Mouse (Mus musculus): ENCODE measurements around the gene Tsc22d3. TPM values are rescaled to one million over a fixed set of nuclear protein-coding genes. Genes with fewer than 3 reads are reported as not detected.

Tsc22d3 gene
- polyA plus RNA-seq, 1 experiment = 14.5 TPM

GRCm38 (mm10) chrX:140575636-140576035 lies 24.8 kb downstream of the Tsc22d3 start:
- Histone ChIP-seq H3K79me3 (ENCODE audit: low read depth) (no peaks in the 10 kb centered on the region), H3K4me3 (ENCODE audit: insufficient read depth, poor library complexity, severe bottlenecking) (no peak overlapping the region), H3ac (ENCODE audit: control insufficient read depth, insufficient read length, low read depth) (no peak overlapping the region), H3K36me3 (ENCODE audit: control insufficient read depth, insufficient read depth) (no peaks in the 10 kb centered on the region), H3K27me3 (ENCODE audit: control insufficient read depth, insufficient read depth, insufficient read length) (no peaks in the 10 kb centered on the region), H3K79me2 (ENCODE audit: control insufficient read depth, insufficient read depth) (no peaks in the 10 kb centered on the region)
- TF ChIP-seq FOSL1 (IDR thresholded peaks at IDR 0.05; ENCODE audit: insufficient read depth, low read length, poor library complexity, severe bottlenecking) = no peak

GRCm38 (mm10) chrX:140575200-140575599 lies 25.3 kb downstream of the Tsc22d3 start:
- Histone ChIP-seq H3K36me3 (ENCODE audit: control insufficient read depth, insufficient read depth) (no peaks in the 10 kb centered on the region), H3K4me3 (ENCODE audit: insufficient read depth, poor library complexity, severe bottlenecking) (no peak overlapping the region), H3K27me3 (ENCODE audit: control insufficient read depth, insufficient read depth, insufficient read length) (no peaks in the 10 kb centered on the region), H3K79me2 (ENCODE audit: control insufficient read depth, insufficient read depth) (no peaks in the 10 kb centered on the region), H3K79me3 (ENCODE audit: low read depth) (no peaks in the 10 kb centered on the region), H3ac (ENCODE audit: control insufficient read depth, insufficient read length, low read depth) (no peak overlapping the region)
- TF ChIP-seq USF1 (IDR thresholded peaks at IDR 0.05; ENCODE audit: low read depth) = no peak
- TF ChIP-seq CTCF (IDR thresholded peaks at IDR 0.05; ENCODE audit: control insufficient read depth, insufficient read depth, insufficient read length) = no peak
- no peak for TF ChIP-seq MYOD1 (IDR thresholded peaks at IDR 0.05; ENCODE audit: control insufficient read depth, insufficient read length, low read depth)

- Histone ChIP-seq H3K36me3 (ENCODE audit: control insufficient read depth, insufficient read depth) (no peaks in the 10 kb centered on the region), H3K79me3 (ENCODE audit: low read depth) (no peaks in the 10 kb centered on the region), H3K79me2 (ENCODE audit: control insufficient read depth, insufficient read depth) (no peaks in the 10 kb centered on the region), H3ac (ENCODE audit: control insufficient read depth, insufficient read length, low read depth) (no peak overlapping the region), H3K27me3 (ENCODE audit: control insufficient read depth, insufficient read depth, insufficient read length) (no peaks in the 10 kb centered on the region), H3K4me3 (ENCODE audit: insufficient read depth, poor library complexity, severe bottlenecking) (no peak overlapping the region)
- TF ChIP-seq MYOD1 (IDR thresholded peaks at IDR 0.05; ENCODE audit: control insufficient read depth, insufficient read length, low read depth) (no peak), FOSL1 (IDR thresholded peaks at IDR 0.05; ENCODE audit: insufficient read depth, low read length, poor library complexity, severe bottlenecking) (no peak), MYOG (IDR thresholded peaks at IDR 0.05; ENCODE audit: control insufficient read depth, extremely low read depth, insufficient read length) (no peak), CTCF (IDR thresholded peaks at IDR 0.05; ENCODE audit: control insufficient read depth, insufficient read depth, insufficient read length) (no peak), CEBPB (IDR thresholded peaks at IDR 0.05; ENCODE audit: low read depth) (no peak)
Measured at GRCm38 (mm10) chrX:140572702-140573338, 27.6 kb downstream of the Tsc22d3 start.

GRCm38 (mm10) chrX:140569595-140569994 lies 30.9 kb downstream of the Tsc22d3 start:
- Histone ChIP-seq H3K36me3 (ENCODE audit: control insufficient read depth, insufficient read depth) (no peaks in the 10 kb centered on the region), H3K27me3 (ENCODE audit: control insufficient read depth, insufficient read depth, insufficient read length) (no peaks in the 10 kb centered on the region), H3K79me2 (ENCODE audit: control insufficient read depth, insufficient read depth) (no peaks in the 10 kb centered on the region), H3ac (ENCODE audit: control insufficient read depth, insufficient read length, low read depth) (no peak overlapping the region), H3K4me3 (ENCODE audit: insufficient read depth, poor library complexity, severe bottlenecking) (no peak overlapping the region), H3K79me3 (ENCODE audit: low read depth) (no peaks in the 10 kb centered on the region)
- no peak for TF ChIP-seq MYOD1 (IDR thresholded peaks at IDR 0.05; ENCODE audit: control insufficient read depth, insufficient read length, low read depth)
- TF ChIP-seq MAX (IDR thresholded peaks at IDR 0.05) = no peak
- TF ChIP-seq USF1 (IDR thresholded peaks at IDR 0.05; ENCODE audit: low read depth) = no peak
- TF ChIP-seq MYOG (IDR thresholded peaks at IDR 0.05; ENCODE audit: control insufficient read depth, extremely low read depth, insufficient read length) = no peak
- TF ChIP-seq CEBPB (IDR thresholded peaks at IDR 0.05; ENCODE audit: low read depth) = no peak
- TF ChIP-seq FOSL1 (IDR thresholded peaks at IDR 0.05; ENCODE audit: insufficient read depth, low read length, poor library complexity, severe bottlenecking) = no peak
- TF ChIP-seq CTCF (IDR thresholded peaks at IDR 0.05; ENCODE audit: control insufficient read depth, insufficient read depth, insufficient read length) = no peak

GRCm38 (mm10) chrX:140567711-140568407 lies 32.6 kb downstream of the Tsc22d3 start:
- Histone ChIP-seq H3K79me3 (ENCODE audit: low read depth) (no peaks in the 10 kb centered on the region), H3K27me3 (ENCODE audit: control insufficient read depth, insufficient read depth, insufficient read length) (no peaks in the 10 kb centered on the region)
- no peak for TF ChIP-seq MYOD1 (IDR thresholded peaks at IDR 0.05; ENCODE audit: control insufficient read depth, insufficient read length, low read depth)
- no peak for TF ChIP-seq CEBPB (IDR thresholded peaks at IDR 0.05; ENCODE audit: low read depth)
- TF ChIP-seq USF1 (IDR thresholded peaks at IDR 0.05; ENCODE audit: low read depth) = no peak
- TF ChIP-seq FOSL1 (IDR thresholded peaks at IDR 0.05; ENCODE audit: insufficient read depth, low read length, poor library complexity, severe bottlenecking) = no peak
- no peak for TF ChIP-seq MYOG (IDR thresholded peaks at IDR 0.05; ENCODE audit: control insufficient read depth, extremely low read depth, insufficient read length)
- no peak for TF ChIP-seq CTCF (IDR thresholded peaks at IDR 0.05; ENCODE audit: control insufficient read depth, insufficient read depth, insufficient read length)
- no peak for TF ChIP-seq MAX (IDR thresholded peaks at IDR 0.05)

GRCm38 (mm10) chrX:140565759-140566158 lies 34.7 kb downstream of the Tsc22d3 start:
- no peaks in the 10 kb centered on the region for H3K79me3 ChIP-seq (ENCODE audit: low read depth)
- no peaks in the 10 kb centered on the region for H3K27me3 ChIP-seq (ENCODE audit: control insufficient read depth, insufficient read depth, insufficient read length)
- no peaks in the 10 kb centered on the region for H3K79me2 ChIP-seq (ENCODE audit: control insufficient read depth, insufficient read depth)
- no peak overlapping the region for H3ac ChIP-seq (ENCODE audit: control insufficient read depth, insufficient read length, low read depth)
- H3K4me3 ChIP-seq (ENCODE audit: insufficient read depth, poor library complexity, severe bottlenecking) = no peak overlapping the region
- H3K36me3 ChIP-seq (ENCODE audit: control insufficient read depth, insufficient read depth) = no peaks in the 10 kb centered on the region
- no peak for TF ChIP-seq MAX (IDR thresholded peaks at IDR 0.05)
- no peak for TF ChIP-seq FOSL1 (IDR thresholded peaks at IDR 0.05; ENCODE audit: insufficient read depth, low read length, poor library complexity, severe bottlenecking)
- TF ChIP-seq CEBPB (IDR thresholded peaks at IDR 0.05; ENCODE audit: low read depth) = no peak
- TF ChIP-seq USF1 (IDR thresholded peaks at IDR 0.05; ENCODE audit: low read depth) = no peak
- TF ChIP-seq CTCF (IDR thresholded peaks at IDR 0.05; ENCODE audit: control insufficient read depth, insufficient read depth, insufficient read length) = no peak
- TF ChIP-seq MYOG (IDR thresholded peaks at IDR 0.05; ENCODE audit: control insufficient read depth, extremely low read depth, insufficient read length) = no peak

More at GRCm38 (mm10) chrX:140567711-140568407, 32.6 kb downstream of the Tsc22d3 start:
- Histone ChIP-seq H3K79me2 (ENCODE audit: control insufficient read depth, insufficient read depth) (no peaks in the 10 kb centered on the region), H3ac (ENCODE audit: control insufficient read depth, insufficient read length, low read depth) (no peak overlapping the region), H3K4me3 (ENCODE audit: insufficient read depth, poor library complexity, severe bottlenecking) (no peak overlapping the region), H3K36me3 (ENCODE audit: control insufficient read depth, insufficient read depth) (no peaks in the 10 kb centered on the region)
